Mouse (Mus musculus): ENCODE results near the gene Slc2a8. TPM values are rescaled to one million over a fixed set of nuclear protein-coding genes. Genes with fewer than 3 reads are reported as not detected.

Slc2a8 gene
- polyA plus RNA-seq, 1 experiment from 2014 or later: 14.0 TPM

DNA sequence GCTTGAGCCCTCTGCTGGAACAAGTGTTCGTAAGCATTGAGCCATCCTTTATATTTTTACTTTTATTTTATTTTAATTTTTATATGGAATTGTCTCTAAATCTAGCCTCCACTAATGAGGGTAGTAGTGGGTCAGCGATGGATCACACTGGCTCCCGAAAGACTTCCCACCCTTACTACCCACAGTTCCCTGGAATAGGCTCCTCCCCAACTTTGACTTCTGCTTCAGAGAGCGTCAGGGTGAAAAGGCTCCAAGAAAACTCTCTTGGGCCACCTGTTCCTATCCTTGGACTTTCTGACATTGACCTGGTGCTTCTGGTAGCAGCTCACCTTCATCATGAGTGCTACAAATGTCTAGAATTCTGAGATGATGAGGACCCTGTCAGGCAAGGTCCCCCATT is 817 bp upstream of the Slc2a8 start:
- H3K27ac ChIP-seq (ENCODE audit: low read length): no peak overlapping the region
- 4% methylated on average over 4 of the region's 4 CpGs for WGBS
- H3K4me3 ChIP-seq (ENCODE audit: low read depth, low read length): peak overlapping the region; percentile 71; the same call in 1 of the 2 replicates
- peaks cover 4% of the 10 kb centered on the region; the same call in 1 of the 2 replicates for H3K4me1 ChIP-seq (ENCODE audit: control insufficient read depth, insufficient read depth, low read length)
- H3K9me3 ChIP-seq (ENCODE audit: control insufficient read depth, low read depth, low read length): no peaks in the 10 kb centered on the region
- H3K27me3 ChIP-seq (ENCODE audit: control insufficient read depth, insufficient read depth, low read length): no peaks in the 10 kb centered on the region
- ATAC-seq (ENCODE audit: insufficient number of reproducible peaks, insufficient read depth, low FRiP score, low read depth): no peak
- H3K4me2 ChIP-seq (replicated peaks; ENCODE audit: low read depth, low read length): peak overlapping the region; percentile 97
- no peak overlapping the region for H3K9ac ChIP-seq (replicated peaks; ENCODE audit: low read depth, low read length)
- no peaks in the 10 kb centered on the region for H3K36me3 ChIP-seq (ENCODE audit: control insufficient read depth, insufficient read depth, low read length)

DNA sequence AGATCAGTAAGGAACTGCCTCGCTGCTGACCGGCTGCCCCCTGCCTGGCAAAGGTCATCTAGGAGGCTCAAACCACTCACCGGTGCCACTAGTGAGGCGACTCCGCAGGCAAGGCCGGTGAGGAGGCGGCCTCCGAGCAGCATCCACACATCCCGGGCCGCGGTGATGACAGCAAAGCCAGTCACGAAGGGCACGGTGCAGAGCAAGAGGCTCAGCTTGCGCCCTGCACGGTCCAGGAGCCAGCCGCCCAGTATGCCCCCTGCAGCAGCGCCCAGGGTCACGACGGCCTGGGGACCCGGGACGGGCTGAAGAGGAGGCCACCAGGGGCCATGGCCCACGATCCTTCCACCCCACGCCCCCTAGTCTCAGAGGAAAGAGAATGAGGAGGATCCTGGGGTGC is 602 bp downstream of the Slc2a8 start:
- H3K9me3 ChIP-seq (ENCODE audit: control insufficient read depth, low read depth, low read length): no peaks in the 10 kb centered on the region
- WGBS: under 1% methylated on average over 23 of the region's 23 CpGs
- peaks cover 4% of the 10 kb centered on the region; the same call in 1 of the 2 replicates for H3K4me1 ChIP-seq (ENCODE audit: control insufficient read depth, insufficient read depth, low read length)
- peak; percentile 34; the same call in 1 of the 2 replicates for ATAC-seq (ENCODE audit: insufficient number of reproducible peaks, insufficient read depth, low FRiP score, low read depth)
- peak overlapping the region; percentile 71 for H3K4me3 ChIP-seq (ENCODE audit: low read depth, low read length)
- no peaks in the 10 kb centered on the region for H3K27me3 ChIP-seq (ENCODE audit: control insufficient read depth, insufficient read depth, low read length)
- peak overlapping the region; percentile 62 for H3K9ac ChIP-seq (replicated peaks; ENCODE audit: low read depth, low read length)
- H3K36me3 ChIP-seq (ENCODE audit: control insufficient read depth, insufficient read depth, low read length): no peaks in the 10 kb centered on the region
- peak overlapping the region; percentile 97 for H3K4me2 ChIP-seq (replicated peaks; ENCODE audit: low read depth, low read length)
- H3K27ac ChIP-seq (ENCODE audit: low read length): no peak overlapping the region

DNA sequence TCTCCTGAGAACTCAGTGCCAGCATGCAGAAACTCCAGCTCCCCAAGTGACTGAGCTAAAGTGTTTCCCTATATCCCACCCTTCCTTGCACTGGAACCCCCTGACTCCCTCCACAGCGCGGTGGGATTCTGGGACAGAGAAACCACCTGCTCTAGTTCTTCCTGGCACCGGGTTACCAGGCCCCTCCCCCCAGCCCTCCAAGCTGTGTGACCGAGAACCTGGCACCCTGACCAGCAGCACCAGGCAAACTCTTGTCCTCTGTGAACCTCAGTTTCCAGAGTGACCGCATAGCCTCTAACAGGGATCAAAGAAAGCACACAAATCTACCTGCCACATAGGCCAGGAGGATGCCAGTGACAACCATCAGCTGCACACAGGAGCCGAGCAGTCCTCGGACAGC is 2.2 kb downstream of the Slc2a8 start:
- WGBS: 84% methylated on average over 7 of the region's 7 CpGs
- no peak for ATAC-seq (ENCODE audit: insufficient number of reproducible peaks, insufficient read depth, low FRiP score, low read depth)
- no peak overlapping the region for H3K4me3 ChIP-seq (ENCODE audit: low read depth, low read length)
- H3K36me3 ChIP-seq (ENCODE audit: control insufficient read depth, insufficient read depth, low read length): no peaks in the 10 kb centered on the region; the same call in 1 of the 2 replicates
- no peak overlapping the region for H3K9ac ChIP-seq (replicated peaks; ENCODE audit: low read depth, low read length)
- peaks cover 4% of the 10 kb centered on the region; the same call in 1 of the 2 replicates for H3K4me1 ChIP-seq (ENCODE audit: control insufficient read depth, insufficient read depth, low read length)
- H3K9me3 ChIP-seq (ENCODE audit: control insufficient read depth, low read depth, low read length): no peaks in the 10 kb centered on the region
- no peak overlapping the region for H3K4me2 ChIP-seq (replicated peaks; ENCODE audit: low read depth, low read length)
- H3K27me3 ChIP-seq (ENCODE audit: control insufficient read depth, insufficient read depth, low read length): no peaks in the 10 kb centered on the region
- H3K27ac ChIP-seq (ENCODE audit: low read length): no peak overlapping the region

DNA sequence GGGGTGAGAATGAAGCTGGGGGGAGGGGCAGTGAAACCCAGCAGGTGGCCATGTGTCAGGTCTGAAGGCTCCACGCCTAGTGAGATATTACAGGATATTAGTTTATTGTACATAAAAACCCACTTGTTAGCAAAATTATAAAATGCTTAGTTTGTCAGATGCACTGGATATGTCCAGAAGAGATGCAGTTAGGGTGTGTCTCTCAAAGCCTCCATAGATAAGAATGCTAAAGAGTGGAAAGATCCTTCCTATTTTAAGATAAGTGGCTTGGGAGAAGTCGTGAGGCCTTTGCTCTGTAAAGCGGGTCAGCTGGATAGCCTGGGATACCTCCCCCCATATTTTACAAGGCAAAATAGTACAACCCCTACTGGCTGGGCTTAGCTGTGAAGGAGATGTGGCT is 3.2 kb downstream of the Slc2a8 start:
- H3K9ac ChIP-seq (replicated peaks; ENCODE audit: low read depth, low read length): no peak overlapping the region
- no peak overlapping the region for H3K4me2 ChIP-seq (replicated peaks; ENCODE audit: low read depth, low read length)
- no peaks in the 10 kb centered on the region; the same call in 1 of the 2 replicates for H3K36me3 ChIP-seq (ENCODE audit: control insufficient read depth, insufficient read depth, low read length)
- peaks cover 4% of the 10 kb centered on the region; the same call in 1 of the 2 replicates for H3K4me1 ChIP-seq (ENCODE audit: control insufficient read depth, insufficient read depth, low read length)
- no peak overlapping the region for H3K4me3 ChIP-seq (ENCODE audit: low read depth, low read length)
- no peaks in the 10 kb centered on the region for H3K9me3 ChIP-seq (ENCODE audit: control insufficient read depth, low read depth, low read length)
- no peaks in the 10 kb centered on the region for H3K27me3 ChIP-seq (ENCODE audit: control insufficient read depth, insufficient read depth, low read length)
- 72% methylated on average over 3 of the region's 3 CpGs for WGBS
- ATAC-seq (ENCODE audit: insufficient number of reproducible peaks, insufficient read depth, low FRiP score, low read depth): no peak
- no peak overlapping the region for H3K27ac ChIP-seq (ENCODE audit: low read length)

DNA sequence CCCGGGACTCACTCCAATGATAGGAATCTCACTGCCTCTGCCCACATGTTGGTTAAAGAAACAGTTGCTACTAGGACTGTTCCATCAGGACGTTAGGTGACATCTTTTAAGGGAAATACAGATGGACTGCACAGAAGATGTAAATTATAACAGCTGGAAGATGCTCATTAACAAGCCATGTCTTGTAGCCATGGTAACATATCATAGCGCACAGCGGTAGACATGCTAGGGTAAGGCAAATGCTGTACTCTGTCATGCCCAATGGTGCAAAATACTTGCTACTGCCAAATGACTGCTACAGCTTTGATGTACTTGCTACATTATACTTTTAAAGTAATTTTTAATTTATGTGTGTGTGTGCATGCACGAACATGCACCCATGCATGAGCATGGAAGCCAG is 4.8 kb downstream of the Slc2a8 start:
- Histone ChIP-seq H3K4me1 (ENCODE audit: control insufficient read depth, insufficient read depth, low read length) (peaks cover 4% of the 10 kb centered on the region; the same call in 1 of the 2 replicates), H3K9ac (replicated peaks; ENCODE audit: low read depth, low read length) (no peak overlapping the region), H3K4me2 (replicated peaks; ENCODE audit: low read depth, low read length) (no peak overlapping the region), H3K4me3 (ENCODE audit: low read depth, low read length) (no peak overlapping the region), H3K27ac (ENCODE audit: low read length) (no peak overlapping the region), H3K36me3 (ENCODE audit: control insufficient read depth, insufficient read depth, low read length) (no peaks in the 10 kb centered on the region; the same call in none of the 2 replicates), H3K9me3 (ENCODE audit: control insufficient read depth, low read depth, low read length) (no peaks in the 10 kb centered on the region), H3K27me3 (ENCODE audit: control insufficient read depth, insufficient read depth, low read length) (no peaks in the 10 kb centered on the region)
- no peak for ATAC-seq (ENCODE audit: insufficient number of reproducible peaks, insufficient read depth, low FRiP score, low read depth)
- 77% methylated on average over 5 of the region's 5 CpGs for WGBS

DNA sequence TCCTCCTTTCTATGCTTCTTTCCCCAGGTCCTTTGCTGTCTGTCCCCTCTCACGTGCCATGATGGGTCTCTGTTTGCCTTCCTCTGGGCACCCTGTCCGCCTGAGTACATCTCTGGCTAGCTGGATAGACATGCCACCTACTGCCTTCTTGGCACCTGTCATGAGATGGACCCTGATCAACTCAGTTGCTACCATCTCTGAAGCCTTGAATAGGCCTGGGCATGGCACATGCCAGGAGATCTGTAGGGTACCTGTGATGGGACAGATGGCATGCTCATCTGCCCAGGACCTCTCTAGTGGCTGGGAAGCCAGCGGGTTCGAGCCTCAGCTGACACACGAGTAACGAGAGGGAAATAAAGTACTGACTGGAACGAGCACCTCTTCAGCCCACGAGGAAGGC is 7.7 kb downstream of the Slc2a8 start:
- H3K36me3 ChIP-seq (ENCODE audit: control insufficient read depth, insufficient read depth, low read length): no peaks in the 10 kb centered on the region; the same call in none of the 2 replicates
- H3K27me3 ChIP-seq (ENCODE audit: control insufficient read depth, insufficient read depth, low read length): no peaks in the 10 kb centered on the region
- H3K27ac ChIP-seq (ENCODE audit: low read length): no peak overlapping the region
- no peak overlapping the region for H3K4me3 ChIP-seq (ENCODE audit: low read depth, low read length)
- H3K9ac ChIP-seq (replicated peaks; ENCODE audit: low read depth, low read length): no peak overlapping the region
- WGBS: 90% methylated on average over 8 of the region's 8 CpGs
- no peak for ATAC-seq (ENCODE audit: insufficient number of reproducible peaks, insufficient read depth, low FRiP score, low read depth)
- no peaks in the 10 kb centered on the region for H3K9me3 ChIP-seq (ENCODE audit: control insufficient read depth, low read depth, low read length)
- no peaks in the 10 kb centered on the region for H3K4me1 ChIP-seq (ENCODE audit: control insufficient read depth, insufficient read depth, low read length)
- no peak overlapping the region for H3K4me2 ChIP-seq (replicated peaks; ENCODE audit: low read depth, low read length)

DNA sequence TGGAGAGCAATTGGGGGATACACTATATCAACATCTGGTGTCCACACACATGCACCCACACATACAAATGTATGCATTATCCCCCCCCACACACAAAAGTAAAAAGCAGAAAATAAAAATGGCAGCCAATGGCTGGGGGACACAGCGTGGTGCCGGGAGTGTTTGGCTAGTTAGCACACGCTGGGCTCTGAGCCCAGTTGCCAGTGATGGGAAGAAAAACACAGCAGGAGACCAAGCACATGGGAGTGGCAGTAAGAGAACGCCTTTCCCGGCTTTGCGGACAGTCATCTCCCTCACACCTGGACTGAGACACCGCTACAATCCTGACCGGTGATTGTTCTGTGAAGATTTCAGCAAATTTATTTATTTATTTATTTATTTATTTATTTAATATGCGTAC is 10.6 kb downstream of the Slc2a8 start:
- WGBS: 57% methylated on average over 9 of the region's 9 CpGs
- no peaks in the 10 kb centered on the region for H3K27me3 ChIP-seq (ENCODE audit: control insufficient read depth, insufficient read depth, low read length)
- H3K36me3 ChIP-seq (ENCODE audit: control insufficient read depth, insufficient read depth, low read length): no peaks in the 10 kb centered on the region; the same call in none of the 2 replicates
- H3K4me2 ChIP-seq (replicated peaks; ENCODE audit: low read depth, low read length): no peak overlapping the region
- H3K4me3 ChIP-seq (ENCODE audit: low read depth, low read length): no peak overlapping the region
- H3K4me1 ChIP-seq (ENCODE audit: control insufficient read depth, insufficient read depth, low read length): 0 out of 2 replicates have a peak, but pooled peaks cover 2% of the 10 kb centered on the region
- no peak overlapping the region for H3K27ac ChIP-seq (ENCODE audit: low read length)
- no peaks in the 10 kb centered on the region for H3K9me3 ChIP-seq (ENCODE audit: control insufficient read depth, low read depth, low read length)
- no peak for ATAC-seq (ENCODE audit: insufficient number of reproducible peaks, insufficient read depth, low FRiP score, low read depth)
- H3K9ac ChIP-seq (replicated peaks; ENCODE audit: low read depth, low read length): no peak overlapping the region

DNA sequence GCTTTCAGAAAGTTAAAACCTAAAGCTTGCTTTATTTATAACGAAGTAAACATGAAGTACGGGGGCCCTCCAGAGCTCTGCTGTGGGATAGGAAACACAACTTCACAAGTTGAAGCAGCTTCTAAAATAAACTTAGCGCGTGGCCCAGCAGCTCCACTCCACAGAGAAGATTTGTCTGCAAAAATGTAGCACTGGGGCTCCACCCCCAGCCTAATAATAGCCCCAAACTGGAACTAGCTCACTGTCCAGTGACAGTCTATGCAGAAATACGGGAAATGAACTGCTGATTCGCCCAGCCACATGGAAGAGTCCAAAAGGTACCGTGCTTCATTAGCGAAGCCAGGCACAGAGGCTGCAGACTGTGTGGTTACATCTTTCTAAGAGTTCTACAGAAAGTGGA is 12.6 kb downstream of the Slc2a8 start:
- WGBS: 81% methylated on average over 8 of the region's 8 CpGs
- H3K4me1 ChIP-seq (ENCODE audit: control insufficient read depth, insufficient read depth, low read length): 0 out of 2 replicates have a peak, but pooled peaks cover 6% of the 10 kb centered on the region
- no peak overlapping the region for H3K4me2 ChIP-seq (replicated peaks; ENCODE audit: low read depth, low read length)
- no peak for ATAC-seq (ENCODE audit: insufficient number of reproducible peaks, insufficient read depth, low FRiP score, low read depth)
- H3K9ac ChIP-seq (replicated peaks; ENCODE audit: low read depth, low read length): no peak overlapping the region
- no peaks in the 10 kb centered on the region for H3K27me3 ChIP-seq (ENCODE audit: control insufficient read depth, insufficient read depth, low read length)
- no peaks in the 10 kb centered on the region for H3K9me3 ChIP-seq (ENCODE audit: control insufficient read depth, low read depth, low read length)
- no peak overlapping the region for H3K4me3 ChIP-seq (ENCODE audit: low read depth, low read length)
- peaks cover 10% of the 10 kb centered on the region for H3K36me3 ChIP-seq (ENCODE audit: control insufficient read depth, insufficient read depth, low read length)
- no peak overlapping the region for H3K27ac ChIP-seq (ENCODE audit: low read length)
